Mouse (Mus musculus) macrophage (primary cell): ENCODE results near the gene Tgfbr3. TPM values are rescaled to one million over a fixed set of nuclear protein-coding genes. Genes with fewer than 3 reads are reported as not detected.
"Not testable (repeated sequence)": the region's sequence is repeated elsewhere in the genome, so short reads cannot be mapped to it uniquely, and the experiment has no call there.

ENCODE experiments used
- H3K27ac ChIP-seq: fragments of 350-480 bp; formaldehyde crosslinking; 2 replicates; pipeline ENCODE4 v1.9.0; 2021
- H3K36me3 ChIP-seq: fragments of 350-480 bp; formaldehyde crosslinking; 2 replicates; pipeline ENCODE4 v1.9.0; 2021; ENCODE audit errors: inconsistent target
- H3K4me3 ChIP-seq: fragments of 350-480 bp; formaldehyde crosslinking; 2 replicates; pipeline ENCODE4 v1.9.0; 2021; ENCODE audit errors: inconsistent target
- H3K79me2 ChIP-seq: fragments of 350-480 bp; formaldehyde crosslinking; 2 replicates; pipeline ENCODE4 v1.9.0; 2021; ENCODE audit errors: inconsistent target
- WGBS: methylation state at CpG from one replicate; pipeline ENCODE4 v1.1.7; 2026; ENCODE audit warnings: inconsistent platforms; ENCODE audit not compliant: missing documents; 5-methylcytosine and 5-hydroxymethylcytosine counted together
- polyA plus RNA-seq: library from polyadenylated mRNA; stranded (reverse); fragments of 250-400 nt; gene quantifications from 3 replicates; pipeline ENCODE4 v1.2.4, GENCODE M21; 2018; ENCODE audit warnings: inconsistent platforms

Tgfbr3 gene
- polyA plus RNA-seq, 1 experiment from 2014 or later: 0.73 TPM

DNA sequence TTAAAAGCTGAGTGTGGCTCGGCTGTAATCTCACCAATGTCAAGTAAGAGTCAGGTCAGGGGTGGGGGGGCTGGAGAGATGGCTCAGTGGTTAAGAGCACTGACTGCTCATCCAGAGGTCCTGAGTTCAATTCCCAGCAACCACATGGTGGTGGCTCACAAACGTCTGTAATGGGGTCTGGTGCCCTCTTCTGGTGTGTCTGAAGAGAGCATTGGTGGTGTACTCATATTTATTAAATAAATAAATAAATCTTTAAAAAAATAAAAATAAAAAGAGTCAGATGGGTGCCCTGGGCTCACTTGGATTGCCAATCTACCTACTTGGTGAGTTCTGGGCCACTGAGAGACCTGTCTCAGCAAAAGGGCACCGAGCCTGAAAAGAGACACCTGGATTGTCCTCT, 25.6 kb downstream of the Tgfbr3 start:
- Histone ChIP-seq H3K4me3 (no peak overlapping the region), H3K27ac (no peak overlapping the region), H3K79me2 (no peaks in the 10 kb centered on the region), H3K36me3 (no peaks in the 10 kb centered on the region)
- 90% methylated on average over 3 of the region's 3 CpGs for WGBS

DNA sequence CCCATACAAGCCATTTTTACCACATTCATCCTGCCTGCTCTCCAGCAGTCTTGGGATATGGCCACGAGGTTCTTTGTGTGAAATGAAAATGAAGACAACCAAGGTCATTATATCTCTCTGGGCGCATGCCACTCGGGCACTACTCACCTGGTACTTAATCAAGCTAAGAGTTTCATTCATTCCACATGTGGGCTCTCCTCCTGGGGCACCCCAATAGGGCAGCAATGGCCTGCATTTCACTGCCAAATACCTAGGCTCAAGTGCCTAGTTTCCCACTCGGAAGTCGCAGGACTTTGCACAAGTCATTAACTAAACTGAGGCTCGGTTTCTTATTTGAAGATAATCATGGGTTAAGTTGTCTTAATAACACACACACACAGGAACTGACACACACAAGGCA, 27.5 kb downstream of the Tgfbr3 start:
- H3K79me2 ChIP-seq: no peaks in the 10 kb centered on the region
- H3K27ac ChIP-seq: no peak overlapping the region
- H3K4me3 ChIP-seq: no peak overlapping the region
- no peaks in the 10 kb centered on the region for H3K36me3 ChIP-seq
- WGBS: 93% methylated on average over 5 of the region's 6 CpGs

DNA sequence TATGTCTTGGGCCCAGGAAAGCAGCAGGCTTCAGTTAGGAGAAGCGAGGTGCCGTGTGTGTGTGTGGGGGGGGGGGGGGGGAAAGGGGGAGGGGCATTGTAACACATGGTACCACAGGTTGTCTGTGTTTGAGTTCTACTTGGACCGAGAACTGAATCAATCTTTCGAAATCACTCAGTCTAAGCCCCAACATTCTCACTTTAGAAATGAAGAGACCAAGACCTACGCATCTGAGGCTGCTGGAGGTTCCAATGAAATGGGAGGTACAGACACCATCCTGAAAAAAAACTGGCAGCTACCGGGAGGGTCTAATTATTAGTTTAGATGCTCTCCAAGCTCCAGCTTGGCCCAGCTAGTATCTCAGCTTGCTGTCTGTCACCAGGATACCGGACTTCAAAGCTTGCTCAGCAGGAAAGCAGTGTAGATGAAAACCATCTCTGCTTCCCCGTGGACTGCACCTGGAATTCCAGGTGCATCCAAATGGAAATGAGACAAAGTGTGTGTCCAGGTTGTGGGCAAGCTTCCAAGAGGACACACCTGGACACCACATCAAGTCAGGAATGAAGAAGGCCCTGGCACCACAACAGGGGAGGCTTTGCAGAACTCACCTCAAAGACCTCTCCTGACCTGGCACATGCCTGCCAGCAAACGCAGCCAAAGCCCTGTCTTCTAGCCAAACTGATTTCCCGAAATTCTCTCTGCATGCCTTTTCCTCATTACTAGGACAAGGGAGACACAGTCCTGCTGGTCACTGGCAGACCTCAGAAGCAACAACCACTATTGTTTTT, 28.5 kb downstream of the Tgfbr3 start:
- Histone ChIP-seq H3K36me3 (no peaks in the 10 kb centered on the region), H3K4me3 (no peak overlapping the region), H3K79me2 (no peaks in the 10 kb centered on the region), H3K27ac (no peak overlapping the region)
- WGBS: 78% methylated on average over 10 of the region's 10 CpGs

DNA sequence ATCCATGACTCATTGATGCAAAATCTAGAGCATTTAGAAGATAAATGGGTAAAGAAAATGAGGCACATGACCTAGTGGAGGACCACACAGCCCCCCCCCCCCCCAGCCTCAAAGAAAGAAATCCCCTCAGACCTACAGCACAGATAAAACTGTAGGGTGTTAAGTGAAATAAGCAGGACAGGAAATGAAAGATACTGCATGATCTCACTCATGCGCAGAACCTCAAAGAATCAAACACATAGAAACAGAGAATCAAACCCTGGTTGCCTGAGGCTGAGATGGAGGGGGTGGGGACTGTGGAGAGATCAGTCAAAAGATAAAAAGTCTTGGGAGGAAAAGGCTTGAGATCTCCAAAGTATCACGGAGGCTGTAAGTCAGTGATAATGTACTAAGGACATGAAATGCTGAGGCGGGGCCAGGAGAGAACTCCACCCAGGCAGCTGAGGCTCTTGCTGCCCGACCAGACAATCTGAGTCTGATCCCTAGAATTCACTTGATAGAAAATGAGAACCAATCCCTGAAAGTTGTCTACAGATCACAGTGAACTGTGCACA, 29.9 kb downstream of the Tgfbr3 start:
- Histone ChIP-seq H3K79me2 (no peaks in the 10 kb centered on the region), H3K4me3 (no peak overlapping the region), H3K27ac (no peak overlapping the region), H3K36me3 (no peaks in the 10 kb centered on the region)
- 71% methylated on average over 4 of the region's 4 CpGs for WGBS

DNA sequence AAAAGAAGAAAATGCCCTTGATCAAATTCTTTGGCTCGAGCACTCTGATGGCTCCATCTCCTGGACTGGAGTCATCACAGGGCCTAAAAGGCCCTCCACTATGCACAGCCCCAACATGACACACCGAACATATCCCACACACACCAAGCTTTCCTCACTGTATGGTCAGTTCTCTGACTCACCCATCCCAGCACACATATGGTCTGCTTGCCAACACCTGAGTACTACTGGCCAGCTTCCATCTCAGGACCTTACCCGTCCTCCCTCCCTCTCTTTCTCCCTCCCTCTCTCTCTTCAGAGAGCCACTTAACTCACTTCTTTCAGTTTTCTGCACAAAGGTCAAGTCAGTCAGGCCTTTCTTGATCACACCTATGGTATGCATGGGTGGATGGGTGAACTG, 36.0 kb downstream of the Tgfbr3 start:
- H3K4me3 ChIP-seq: no peak overlapping the region
- WGBS: 93% methylated on average over 3 of the region's 3 CpGs
- H3K27ac ChIP-seq: no peak overlapping the region
- H3K36me3 ChIP-seq: no peaks in the 10 kb centered on the region
- no peaks in the 10 kb centered on the region for H3K79me2 ChIP-seq

DNA sequence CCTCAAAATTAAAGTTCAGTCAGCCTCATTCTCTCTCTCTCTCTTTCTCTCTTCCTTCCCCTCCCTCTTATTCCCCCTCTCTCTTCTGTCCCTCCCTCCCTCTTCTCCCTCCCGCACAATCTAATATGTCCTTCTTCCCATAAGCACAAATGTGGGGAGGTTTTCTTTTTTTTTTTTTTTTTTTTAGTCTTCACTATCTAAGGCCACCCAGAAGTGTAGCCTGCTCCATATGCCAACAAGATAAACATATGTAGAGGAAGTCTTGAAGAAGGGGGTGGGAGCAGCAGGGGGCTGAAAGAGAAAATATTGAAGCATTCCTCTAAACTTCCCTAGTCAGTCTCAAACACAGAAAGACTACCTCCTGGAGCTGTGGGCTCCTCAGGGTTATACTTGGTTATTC, 37.0 kb downstream of the Tgfbr3 start:
- Histone ChIP-seq H3K79me2 (no peaks in the 10 kb centered on the region), H3K36me3 (no peaks in the 10 kb centered on the region), H3K4me3 (no peak overlapping the region), H3K27ac (no peak overlapping the region)
- WGBS: 50% methylated on average over 1 of the region's 1 CpGs

DNA sequence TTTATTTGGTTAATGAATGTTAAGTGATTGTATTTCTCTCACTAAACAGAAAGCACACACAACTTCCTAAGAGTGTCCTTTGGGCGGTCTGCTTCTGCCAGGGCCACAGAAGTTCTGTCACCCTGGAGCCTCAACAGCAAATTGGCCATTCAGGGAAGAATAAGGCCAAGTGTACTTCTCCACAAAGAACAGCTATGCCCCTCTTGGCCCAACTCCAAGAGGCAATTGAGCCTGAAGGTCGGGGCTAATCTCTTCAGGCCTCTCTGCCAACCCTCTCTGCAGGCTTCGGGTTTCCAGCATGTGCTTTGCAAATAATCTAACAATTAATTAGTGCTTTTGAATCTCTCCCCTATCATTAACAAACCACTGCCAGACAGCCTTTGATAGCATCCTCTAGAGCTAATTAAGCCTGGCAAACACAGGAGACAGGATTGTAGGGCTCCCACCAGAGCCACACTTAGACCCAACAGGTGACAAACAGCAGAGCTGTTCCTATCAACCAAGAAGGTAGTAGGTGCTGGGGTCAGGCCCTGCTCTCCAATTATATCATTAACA, 37.6 kb downstream of the Tgfbr3 start:
- Histone ChIP-seq H3K27ac (no peak overlapping the region), H3K4me3 (no peak overlapping the region), H3K79me2 (no peaks in the 10 kb centered on the region), H3K36me3 (no peaks in the 10 kb centered on the region)
- 52% methylated on average over 3 of the region's 3 CpGs for WGBS

DNA sequence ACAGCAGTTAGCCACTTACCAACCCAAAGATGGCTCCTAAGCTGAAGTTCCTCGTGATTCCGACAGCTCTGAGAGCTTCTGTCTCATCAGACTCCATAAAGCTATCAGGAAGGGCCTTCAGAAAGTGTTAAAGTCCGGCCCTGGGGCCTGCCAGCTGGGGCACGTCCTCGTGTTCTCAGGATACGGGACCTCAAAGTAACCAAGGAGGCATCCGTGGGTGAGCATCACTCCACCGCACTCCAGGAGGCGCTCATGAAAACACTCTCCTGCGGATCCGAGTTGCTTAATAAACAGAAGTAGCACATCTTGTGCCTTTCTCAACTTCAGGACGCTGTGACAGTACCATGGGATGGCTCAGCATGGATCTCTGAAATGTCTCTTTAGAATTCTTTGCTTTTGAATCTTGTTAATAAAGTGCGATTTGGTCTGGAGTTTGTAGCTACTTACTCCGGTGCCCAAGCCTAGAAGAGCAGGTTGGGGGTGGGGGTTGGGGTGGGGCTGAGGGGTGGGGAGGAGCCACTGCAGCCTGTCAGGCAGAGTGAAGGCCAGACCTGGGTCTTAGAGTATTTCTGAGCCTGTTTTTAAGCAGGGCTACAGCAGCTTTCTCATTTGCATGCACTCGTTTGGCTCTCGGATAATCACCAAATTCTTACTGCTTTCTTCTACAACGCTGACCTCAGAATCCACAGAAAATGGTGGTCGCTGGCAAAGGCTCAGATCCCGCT, 38.7 kb downstream of the Tgfbr3 start:
- 93% methylated on average over 17 of the region's 19 CpGs for WGBS

DNA sequence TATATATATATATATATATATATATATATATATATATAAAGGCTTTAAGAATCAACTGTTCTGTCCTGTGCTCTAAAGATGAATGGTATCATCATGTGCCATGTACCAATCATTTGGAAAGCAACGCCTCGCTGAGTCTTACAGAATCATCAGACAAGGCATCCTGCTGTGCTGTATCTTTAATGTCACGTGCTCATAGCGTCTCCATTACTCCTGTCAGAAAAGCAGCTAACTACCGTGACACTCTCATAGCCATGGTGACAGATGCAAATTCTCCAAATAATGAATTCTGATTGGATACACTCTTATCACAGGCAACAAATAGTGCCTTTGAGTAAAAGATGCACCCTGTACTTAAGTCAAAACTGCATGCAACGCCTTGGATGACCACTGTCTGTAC, 40.7 kb downstream of the Tgfbr3 start:
- no peaks in the 10 kb centered on the region for H3K79me2 ChIP-seq
- WGBS: 96% methylated on average over 6 of the region's 6 CpGs
- no peak overlapping the region for H3K4me3 ChIP-seq
- H3K27ac ChIP-seq: no peak overlapping the region
- no peaks in the 10 kb centered on the region for H3K36me3 ChIP-seq

More for the DNA sequence above, 38.7 kb downstream of the Tgfbr3 start:
- Histone ChIP-seq H3K36me3 (no peaks in the 10 kb centered on the region), H3K4me3 (no peak overlapping the region), H3K79me2 (no peaks in the 10 kb centered on the region), H3K27ac (no peak overlapping the region)

DNA sequence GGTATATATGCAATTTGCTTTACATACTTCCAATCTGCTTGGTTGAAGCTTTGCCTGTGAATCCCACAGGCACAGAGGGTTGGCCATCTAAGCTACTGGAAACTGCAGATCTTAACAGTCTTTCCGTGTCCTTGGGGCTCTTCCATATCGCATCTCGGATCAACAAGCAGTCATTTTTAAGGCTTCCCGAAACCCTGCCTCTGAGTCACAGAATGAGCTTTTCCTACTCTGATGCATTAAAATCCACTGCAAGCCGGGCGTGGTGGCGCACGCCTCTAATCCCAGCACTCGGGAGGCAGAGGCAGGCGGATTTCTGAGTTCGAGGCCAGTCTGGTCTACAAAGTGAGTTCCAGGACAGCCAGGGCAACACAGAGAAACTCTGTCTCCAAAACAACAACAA, 41.1 kb downstream of the Tgfbr3 start:
- H3K4me3 ChIP-seq, H3K79me2 ChIP-seq, H3K36me3 ChIP-seq, H3K27ac ChIP-seq: not testable (repeated sequence)
- WGBS: 98% methylated on average over 6 of the region's 11 CpGs

DNA sequence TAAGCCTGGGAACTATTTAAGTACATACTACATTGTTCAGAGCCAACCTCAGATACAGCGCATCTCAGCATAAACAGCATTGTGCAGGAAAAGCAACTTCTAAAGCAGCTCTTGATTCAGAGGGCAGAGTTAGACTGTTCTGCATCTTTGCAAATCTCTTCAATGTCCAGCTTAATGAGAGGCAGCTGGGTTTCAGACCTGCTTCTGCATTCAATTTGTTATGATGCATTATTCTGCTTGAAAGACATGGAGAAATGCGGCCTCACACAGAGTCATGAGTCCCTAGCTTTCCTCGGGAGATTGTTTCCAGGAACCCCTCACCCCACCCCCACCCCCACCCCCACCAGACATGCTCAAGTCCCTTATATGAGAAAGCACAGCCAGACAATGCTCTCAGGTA, 41.6 kb downstream of the Tgfbr3 start:
- Histone ChIP-seq H3K27ac (no peak overlapping the region), H3K4me3 (no peak overlapping the region), H3K79me2 (no peaks in the 10 kb centered on the region), H3K36me3 (no peaks in the 10 kb centered on the region)
- 97% methylated on average over 3 of the region's 3 CpGs for WGBS

DNA sequence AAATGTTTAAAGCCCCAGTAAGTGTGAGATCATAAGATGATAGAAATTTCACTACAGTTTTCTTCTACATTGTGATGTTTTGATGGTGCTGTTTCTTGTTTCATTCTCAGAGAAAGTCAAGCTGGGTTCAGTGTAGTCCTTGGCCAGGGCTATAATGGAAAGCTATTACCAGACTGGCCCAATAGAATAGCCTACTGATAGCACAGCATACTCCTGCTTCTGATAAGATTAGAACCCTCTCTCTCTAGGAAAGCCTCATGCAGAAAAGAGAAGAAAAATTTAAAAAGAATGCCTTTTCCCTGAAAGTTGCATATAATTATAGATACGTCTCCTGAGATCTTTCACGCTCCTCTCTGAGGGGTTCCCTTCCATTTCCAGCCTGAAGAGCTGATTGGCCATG, 46.0 kb downstream of the Tgfbr3 start:
- WGBS: 90% methylated on average over 2 of the region's 2 CpGs
- H3K36me3 ChIP-seq: no peaks in the 10 kb centered on the region
- H3K4me3 ChIP-seq: no peak overlapping the region
- no peaks in the 10 kb centered on the region for H3K79me2 ChIP-seq
- H3K27ac ChIP-seq: no peak overlapping the region

DNA sequence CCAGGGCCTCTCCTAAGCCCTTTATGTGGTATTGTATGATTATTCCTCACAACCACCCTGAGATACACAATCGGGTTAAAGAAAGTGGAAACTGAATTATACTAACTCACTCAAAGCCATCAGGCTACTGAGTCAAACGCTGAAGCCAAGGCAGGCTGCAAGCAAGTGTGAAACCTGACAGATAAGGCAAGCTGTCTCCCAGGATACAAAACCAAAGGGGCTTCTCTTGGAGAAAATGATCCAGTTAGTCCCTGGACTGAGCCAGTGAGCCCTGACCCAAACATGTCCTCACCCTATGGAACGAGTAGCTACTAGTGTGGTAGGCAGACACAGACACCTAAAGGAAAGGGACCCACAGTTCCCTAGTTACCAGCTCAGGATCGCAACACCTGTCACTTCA, 46.4 kb downstream of the Tgfbr3 start:
- Histone ChIP-seq H3K79me2 (no peaks in the 10 kb centered on the region), H3K36me3 (no peaks in the 10 kb centered on the region), H3K4me3 (no peak overlapping the region), H3K27ac (no peak overlapping the region)
- 85% methylated on average over 4 of the region's 4 CpGs for whole genome bisulfite sequencing

DNA sequence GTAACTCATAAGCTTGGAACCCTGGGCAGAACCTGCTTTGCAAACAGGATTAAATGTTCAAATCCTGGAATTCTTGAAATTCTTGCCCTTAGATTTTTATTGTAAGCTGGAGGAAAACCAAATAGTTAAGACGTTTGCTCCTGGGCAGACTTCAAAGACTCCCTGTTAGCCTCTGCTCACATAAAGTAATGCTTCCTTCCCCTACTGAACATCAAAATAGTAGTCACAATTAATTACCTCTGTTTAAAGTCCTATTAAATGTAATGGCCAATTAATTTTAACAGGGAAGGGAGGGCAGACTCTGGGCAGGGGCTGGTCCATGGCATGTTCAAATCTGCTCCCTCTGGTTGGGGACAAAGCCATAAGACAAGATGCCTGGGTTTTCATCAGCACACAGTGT, 49.2 kb downstream of the Tgfbr3 start:
- no peaks in the 10 kb centered on the region for H3K36me3 ChIP-seq
- H3K4me3 ChIP-seq: no peak overlapping the region
- no peak overlapping the region for H3K27ac ChIP-seq
- 80% methylated on average over 1 of the region's 1 CpGs for WGBS
- no peaks in the 10 kb centered on the region for H3K79me2 ChIP-seq

DNA sequence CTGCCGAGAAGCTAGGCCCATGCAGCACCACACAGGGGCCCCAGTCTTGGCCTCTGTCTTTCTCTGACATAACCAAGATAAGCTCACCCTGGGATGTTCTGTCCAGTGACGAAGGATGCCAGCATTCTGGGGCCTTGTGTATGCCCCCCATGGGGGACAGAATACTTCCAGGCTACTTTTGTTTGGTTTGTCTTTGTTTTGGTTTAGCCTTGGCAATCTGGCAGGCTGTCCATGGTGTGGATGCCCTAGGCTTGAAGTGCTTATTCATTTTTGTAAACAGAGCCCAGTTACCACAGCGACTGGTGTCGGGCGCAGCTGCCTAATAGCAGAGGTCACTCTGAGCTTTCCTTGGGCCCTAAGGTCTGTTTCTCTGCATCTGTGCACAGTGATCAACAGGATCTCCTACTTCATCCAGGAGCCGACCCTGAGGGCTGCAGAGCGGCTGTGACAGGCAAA, 51.4 kb downstream of the Tgfbr3 start:
- Histone ChIP-seq H3K4me3 (no peak overlapping the region), H3K27ac (no peak overlapping the region), H3K36me3 (no peaks in the 10 kb centered on the region), H3K79me2 (no peaks in the 10 kb centered on the region)
- 95% methylated on average over 7 of the region's 7 CpGs for WGBS
